Mouse (Mus musculus): ENCODE results near the gene Gga3. TPM values are rescaled to one million over a fixed set of nuclear protein-coding genes. Genes with fewer than 3 reads are reported as not detected.

Gene Gga3
- total RNA-seq, 2 experiments from 2014 or later, result 83.9 to 95.1 TPM

DNA sequence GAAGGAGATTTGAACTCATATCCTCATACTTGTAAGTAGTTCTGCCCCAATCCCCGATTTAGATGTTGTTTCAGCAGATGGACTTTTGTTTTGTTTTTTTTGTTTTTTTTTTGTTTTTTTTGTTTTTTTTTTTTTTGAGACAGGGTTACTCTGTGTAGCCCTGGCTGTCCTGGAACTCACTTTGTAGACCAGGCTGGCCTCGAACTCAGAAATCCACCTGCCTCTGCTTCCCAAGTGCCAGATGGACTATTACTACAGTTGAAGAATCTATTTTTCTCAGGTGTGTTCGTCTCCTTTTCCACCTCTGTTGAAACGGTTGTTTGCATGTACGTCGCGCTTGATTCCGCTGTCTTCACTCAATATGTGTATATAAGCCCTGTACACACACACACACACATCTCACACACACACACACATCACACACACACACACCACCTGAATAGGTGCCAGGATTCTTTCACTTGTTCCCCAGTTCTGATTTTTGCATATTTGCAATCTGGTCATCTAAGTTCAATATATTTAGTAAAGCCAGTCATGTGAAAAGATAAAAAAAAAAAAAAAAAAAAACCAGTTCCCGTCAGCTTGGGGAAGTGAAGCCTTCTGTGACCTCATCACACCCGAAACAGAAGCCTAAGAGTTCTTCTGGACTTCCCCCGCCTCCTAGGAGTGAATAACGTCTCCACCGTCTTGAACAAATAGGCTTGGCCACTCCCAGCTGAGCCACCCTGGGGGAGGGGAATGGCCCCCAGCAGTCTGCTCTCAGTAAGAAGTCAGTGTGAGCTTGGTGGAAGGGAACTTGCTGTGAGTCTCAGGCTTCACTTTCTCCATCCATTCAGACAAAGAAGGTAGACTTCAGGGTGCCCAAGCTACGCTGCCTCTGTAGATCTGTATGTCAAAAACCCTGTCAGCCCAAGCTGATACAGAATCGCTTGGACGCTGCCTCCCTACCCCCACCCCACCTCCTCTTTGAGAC, 27.0 kb upstream of the Gga3 start:
- DNase-seq (ENCODE audit: extremely low spot score in 1 of 2, low spot score in 2 of 2), result no peak
- H3K4me3 ChIP-seq, result no peak overlapping the region
- intact Hi-C loops (cut with DNase I), result no loop called here
- no peak for TF ChIP-seq CTCF (IDR thresholded peaks at IDR 0.05)
- no peak overlapping the region for H3K27ac ChIP-seq

DNA sequence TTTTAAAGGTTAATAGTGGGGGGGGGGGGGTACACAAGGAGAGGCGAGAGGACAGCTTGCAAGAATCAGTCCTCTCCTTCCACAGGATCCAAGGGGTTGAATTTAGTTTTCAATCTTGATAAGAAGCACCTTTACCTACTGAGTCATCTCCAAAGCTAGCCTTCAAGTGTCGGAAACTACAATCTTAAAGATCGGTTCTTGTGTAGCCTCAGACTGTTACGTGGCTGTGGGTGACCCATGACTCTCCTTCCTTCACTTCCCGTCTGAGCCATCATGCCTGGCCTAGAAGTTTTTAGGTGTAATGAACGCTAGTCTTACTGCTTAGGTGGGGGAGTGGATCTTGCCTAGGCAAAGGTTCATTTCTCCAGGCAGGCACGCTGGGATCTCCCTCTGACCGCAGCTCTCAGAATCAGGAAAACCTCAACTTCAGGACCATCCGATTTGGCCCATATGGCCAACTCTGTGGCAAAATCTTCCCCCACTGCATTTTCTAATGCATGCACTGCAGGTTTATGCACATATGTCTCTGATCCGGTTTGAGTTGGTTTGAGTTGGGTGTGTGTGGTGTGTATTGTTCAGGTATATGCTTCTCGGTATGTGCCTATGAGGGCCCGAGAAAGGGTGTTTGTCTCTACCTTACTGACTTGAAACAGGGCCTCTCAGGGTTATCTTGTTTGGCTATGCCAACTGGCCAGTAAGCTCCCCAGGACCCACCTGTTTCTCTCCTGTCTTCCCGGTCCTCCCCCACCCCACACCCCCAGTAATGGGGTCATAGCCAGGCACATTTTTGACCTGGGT, 26.1 kb upstream of the Gga3 start:
- no peak for TF ChIP-seq CTCF (IDR thresholded peaks at IDR 0.05)
- no peak for DNase-seq (ENCODE audit: extremely low spot score in 1 of 2, low spot score in 2 of 2)
- intact Hi-C loops (cut with DNase I), result no loop called here
- Histone ChIP-seq H3K27ac (no peak overlapping the region), H3K4me3 (no peak overlapping the region)

DNA sequence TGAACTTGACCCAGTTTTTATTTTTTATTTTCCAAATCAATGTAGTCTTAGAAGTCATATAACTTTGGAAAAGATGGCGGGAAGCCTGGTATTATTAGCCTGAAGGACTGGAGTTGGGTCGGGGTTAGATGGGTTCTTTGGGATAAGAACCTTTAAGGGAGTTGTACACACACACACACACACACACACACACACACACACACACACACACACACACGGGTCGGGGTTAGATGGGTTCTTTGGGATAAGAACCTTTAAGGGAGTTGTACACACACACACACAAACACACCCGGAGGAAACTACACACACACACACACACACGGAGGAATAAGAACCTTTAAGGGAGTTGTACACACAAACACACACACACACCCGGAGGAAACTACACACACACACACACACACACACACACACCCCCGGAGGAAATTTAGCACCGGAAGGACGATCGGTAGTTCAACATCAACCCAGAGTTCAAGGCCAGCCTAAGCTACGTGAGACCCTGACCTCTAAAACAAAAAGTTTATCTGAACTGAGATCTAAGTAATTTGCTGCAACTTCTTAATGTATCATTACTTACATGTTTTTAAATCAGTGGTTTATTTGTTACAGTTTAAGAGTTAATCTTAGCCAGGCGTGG, 24.7 kb upstream of the Gga3 start:
- no peak for TF ChIP-seq CTCF (IDR thresholded peaks at IDR 0.05)
- DNase-seq (ENCODE audit: extremely low spot score in 1 of 2, low spot score in 2 of 2), result no peak
- H3K27ac ChIP-seq, result peak overlapping the region; percentile 70
- H3K4me3 ChIP-seq, result peak overlapping the region; percentile 66
- intact Hi-C loops (cut with DNase I), result no loop called here

DNA sequence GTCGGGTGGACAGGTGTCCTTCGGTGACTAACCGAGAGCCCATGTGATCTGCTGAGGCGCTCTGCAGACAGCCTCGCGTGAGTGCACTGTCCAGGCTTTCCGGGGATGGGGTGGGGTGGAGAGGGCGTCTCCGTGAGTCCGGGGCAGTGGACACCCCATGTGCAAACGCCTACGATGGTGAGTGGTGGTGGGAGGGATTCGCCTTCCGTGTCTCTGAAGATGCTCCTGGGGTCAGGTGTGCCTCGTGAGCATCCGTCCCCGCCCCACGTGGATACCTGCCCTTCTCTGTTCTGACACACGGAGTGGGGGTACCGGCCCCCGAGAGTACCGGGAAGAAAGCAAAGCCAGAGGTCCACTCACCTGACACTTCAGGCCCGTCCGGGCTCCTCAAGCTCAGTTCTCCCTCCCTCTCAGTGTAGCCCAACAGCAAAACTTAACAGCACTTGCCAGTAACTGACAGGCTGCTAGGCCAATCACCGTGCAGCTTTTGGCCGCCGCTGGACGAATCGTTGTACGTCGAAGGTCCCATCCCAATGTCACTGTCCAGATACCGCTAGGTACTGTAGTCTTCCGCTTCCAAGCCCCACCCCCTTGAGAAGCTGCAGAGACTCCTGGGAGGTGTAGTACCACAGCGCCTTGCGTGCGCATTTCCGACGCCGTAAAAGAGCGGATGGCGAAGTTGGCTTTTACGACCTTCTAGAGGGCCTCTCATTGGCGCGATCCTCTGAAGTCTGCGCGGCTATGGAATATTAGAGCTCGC, 24.0 kb upstream of the Gga3 start, which contains the start of gene Slc25a19:
Gene Slc25a19, minus strand, starts transcription at position 591 of the 760 bp plus-strand sequence.
- DNase-seq (ENCODE audit: extremely low spot score in 1 of 2, low spot score in 2 of 2), result peak; percentile 98 to 99
- peak within 1 kb of the TSS; percentile 83 for H3K27ac ChIP-seq
- TF ChIP-seq CTCF (IDR thresholded peaks at IDR 0.05), result no peak; the same call in 1 of the 2 replicates
- intact Hi-C loops (cut with DNase I), result no loop called here
- H3K4me3 ChIP-seq, result peak within 1 kb of the TSS; percentile 66

DNA sequence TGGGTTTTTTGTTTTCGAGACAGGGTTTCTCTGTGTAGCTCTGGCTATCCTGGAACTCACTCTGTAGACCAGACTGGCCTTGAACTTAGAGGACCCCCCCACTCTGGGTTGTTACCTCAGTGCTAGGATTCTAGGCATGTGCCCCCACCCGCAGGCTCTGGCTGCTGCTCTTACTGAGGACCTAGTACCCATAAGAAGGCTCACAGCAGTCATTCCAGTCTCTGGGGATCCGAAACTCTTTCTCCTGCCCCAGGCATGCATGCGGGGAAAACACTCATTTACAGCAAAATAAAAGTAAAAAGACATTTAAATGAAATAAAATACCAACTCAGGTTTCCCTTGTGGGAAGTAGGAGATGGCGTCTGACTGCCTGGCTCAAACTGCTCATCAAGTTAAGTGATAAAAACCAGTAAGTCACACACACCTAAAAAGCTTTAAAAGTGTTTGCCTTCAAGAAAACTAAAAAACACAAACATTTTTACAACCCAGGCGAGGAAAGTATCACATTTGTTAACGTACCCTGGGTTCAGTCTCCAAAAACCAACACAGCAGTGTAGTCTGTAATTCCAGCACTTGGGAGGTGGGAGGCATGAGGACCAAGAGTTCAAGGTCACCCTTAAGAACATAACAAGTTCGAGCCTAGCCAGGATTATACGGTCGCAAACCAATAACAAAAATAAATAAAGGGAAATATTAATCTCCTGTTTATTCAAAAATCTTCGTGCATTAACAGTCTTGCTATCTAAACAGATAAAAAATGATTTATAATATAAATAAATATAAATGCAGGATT, 23.2 kb upstream of the Gga3 start:
- Histone ChIP-seq H3K4me3 (peak overlapping the region; percentile 66), H3K27ac (peak overlapping the region; percentile 83; the same call in 1 of the 2 replicates)
- no peak for TF ChIP-seq CTCF (IDR thresholded peaks at IDR 0.05)
- DNase-seq (ENCODE audit: extremely low spot score in 1 of 2, low spot score in 2 of 2), result no peak
- intact Hi-C loops (cut with DNase I), result no loop called here

DNA sequence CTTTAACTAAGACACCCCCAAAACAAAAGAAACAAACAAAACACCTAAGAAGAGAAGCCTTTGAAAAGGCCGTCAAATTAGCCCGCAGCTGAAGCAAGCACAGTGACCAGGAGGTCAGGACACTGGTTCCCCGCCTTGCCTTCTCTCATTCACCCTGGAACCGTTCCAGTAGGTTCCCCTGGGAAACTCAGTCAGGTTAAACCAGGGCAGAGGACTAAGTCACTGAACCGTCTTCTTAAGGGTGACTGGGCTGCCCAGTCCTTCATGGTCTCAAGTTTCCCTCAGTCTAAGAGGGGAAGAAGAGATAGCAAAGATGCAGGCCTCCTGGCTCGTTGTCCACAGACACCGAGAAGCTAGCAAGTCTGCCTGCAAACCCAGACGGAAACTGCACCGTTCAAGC, 22.0 kb upstream of the Gga3 start:
- Histone ChIP-seq H3K27ac (no peak overlapping the region), H3K4me3 (no peak overlapping the region)
- no peak for DNase-seq (ENCODE audit: extremely low spot score in 1 of 2, low spot score in 2 of 2)
- TF ChIP-seq CTCF (IDR thresholded peaks at IDR 0.05), result no peak
- intact Hi-C loops (cut with DNase I), result no loop called here

DNA sequence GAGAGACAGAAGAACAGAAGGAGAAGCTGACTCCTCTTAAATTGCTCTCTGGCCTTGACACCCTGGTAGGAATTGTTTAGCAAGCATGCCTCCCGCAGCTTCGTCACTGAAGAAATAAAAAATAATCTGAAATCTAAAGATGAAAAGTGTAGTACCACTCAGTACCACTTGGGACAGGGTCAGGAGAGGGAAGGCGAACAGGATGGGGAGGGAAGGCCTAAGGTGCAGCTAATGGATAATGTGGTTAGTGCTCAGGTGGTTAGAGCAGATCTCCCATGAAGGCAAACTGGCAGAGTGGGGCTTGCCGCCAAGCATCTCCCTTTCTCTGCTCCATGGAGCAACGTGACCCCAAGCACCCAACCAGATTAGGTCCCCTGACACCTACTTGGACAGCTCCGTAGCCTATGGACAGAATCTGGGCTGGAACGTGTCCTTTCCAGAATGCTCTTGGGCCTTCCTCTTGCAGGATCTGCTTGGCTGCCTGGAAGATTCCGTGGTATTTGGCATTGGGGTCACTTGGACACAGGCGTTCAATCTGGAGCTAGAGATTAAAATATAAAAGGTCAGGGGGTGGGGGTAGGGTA, 19.7 kb upstream of the Gga3 start:
- DNase-seq (ENCODE audit: extremely low spot score in 1 of 2, low spot score in 2 of 2), result no peak
- Histone ChIP-seq H3K27ac (no peak overlapping the region), H3K4me3 (no peak overlapping the region)
- intact Hi-C loops (cut with DNase I), result no loop called here
- peak; percentile 55 for TF ChIP-seq CTCF (IDR thresholded peaks at IDR 0.05)

DNA sequence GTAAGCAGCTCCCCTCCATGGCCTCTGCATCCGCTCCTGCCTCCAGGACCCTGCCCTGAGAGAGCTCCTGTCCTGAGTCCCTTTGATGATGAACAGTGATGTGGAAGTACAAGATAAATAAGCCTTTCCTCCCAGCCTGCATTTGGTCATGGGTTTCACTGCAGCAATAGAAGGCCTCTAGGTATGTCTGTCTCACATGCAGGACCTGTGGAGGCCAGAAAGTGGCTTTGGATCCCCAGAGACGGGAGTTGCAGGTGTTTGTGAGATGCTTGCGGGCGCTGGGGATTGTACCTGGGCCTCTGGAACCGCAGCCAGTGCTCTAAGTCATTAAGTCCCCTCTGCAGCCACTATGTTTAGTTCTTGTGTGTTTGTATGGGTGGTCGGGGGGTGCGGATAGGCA, 16.1 kb upstream of the Gga3 start:
- TF ChIP-seq CTCF (IDR thresholded peaks at IDR 0.05), result no peak
- intact Hi-C loops (cut with DNase I), result no loop called here
- no peak for DNase-seq (ENCODE audit: extremely low spot score in 1 of 2, low spot score in 2 of 2)

DNA sequence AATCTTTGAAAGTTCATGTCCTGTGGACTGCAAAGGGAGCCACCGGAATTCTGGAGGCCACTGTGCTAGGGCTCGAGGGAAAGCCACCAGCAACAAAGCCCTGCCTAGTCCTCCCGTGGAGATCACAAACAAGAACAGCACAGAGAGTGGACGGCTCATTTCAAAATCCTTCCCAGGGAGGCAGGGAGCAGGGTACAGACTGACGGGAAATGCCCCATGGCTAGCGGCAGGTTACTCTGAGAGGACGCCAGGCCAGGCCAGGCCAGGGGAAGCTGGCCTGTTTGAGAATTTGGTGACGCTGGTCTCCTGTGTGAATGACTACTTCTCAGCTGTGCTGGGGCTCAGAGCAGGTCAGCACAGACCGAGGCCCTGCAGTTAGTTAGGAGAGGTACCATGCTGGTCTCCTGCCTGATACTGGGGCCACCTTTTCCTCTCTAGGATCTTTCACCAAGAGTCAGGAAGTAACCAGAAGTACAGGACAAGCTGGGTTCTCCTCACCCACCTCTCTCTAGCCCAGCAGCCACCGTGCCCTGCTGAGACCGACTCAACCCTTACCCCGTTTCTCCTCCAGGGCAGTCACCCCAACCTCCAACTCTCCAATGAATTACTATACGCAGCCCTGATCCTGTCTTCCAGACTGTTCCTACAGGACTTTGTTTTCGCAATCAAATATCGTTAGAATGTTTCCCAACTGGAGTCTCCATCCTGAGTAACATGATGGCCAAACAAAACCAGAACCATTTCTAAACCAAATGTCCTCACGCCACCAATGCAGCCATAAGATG, 15.1 kb upstream of the Gga3 start:
- intact Hi-C loops (cut with DNase I), result no loop called here
- Histone ChIP-seq H3K27ac (no peak overlapping the region), H3K4me3 (no peak overlapping the region)
- DNase-seq (ENCODE audit: extremely low spot score in 1 of 2, low spot score in 2 of 2), result no peak
- TF ChIP-seq CTCF (IDR thresholded peaks at IDR 0.05), result no peak

More for the DNA sequence above, 16.1 kb upstream of the Gga3 start:
- Histone ChIP-seq H3K27ac (no peak overlapping the region), H3K4me3 (no peak overlapping the region)

Data from left cerebral cortex, adult 2 months (tissue).